Mouse (Mus musculus) hindbrain, embryonic 13.5 days (tissue): ENCODE measurements around the gene Ipmk. TPM values are rescaled to one million over a fixed set of nuclear protein-coding genes. Genes with fewer than 3 reads are reported as not detected.

Source experiments
- ATAC-seq: fragments of 200-750 bp; cut with Nextera tagmentation; 2 replicates; pipeline ENCODE4 v1.8.0; 2017; ENCODE audit warnings: moderate TSS enrichment; ENCODE audit not compliant: low FRiP score
- H3K27ac ChIP-seq: fragments of 300-500 bp; sonication (generic); 2 replicates; pipeline ENCODE4 v1.5.1; 2015; ENCODE audit warnings: inconsistent platforms, mild to moderate bottlenecking, moderate library complexity
- H3K27me3 ChIP-seq: fragments of 300-500 bp; sonication (generic); 2 replicates; pipeline ENCODE4 v1.6.1; 2015; ENCODE audit warnings: mild to moderate bottlenecking, inconsistent platforms
- H3K36me3 ChIP-seq: fragments of 300-500 bp; sonication (generic); 2 replicates; pipeline ENCODE4 v1.6.1; 2015; ENCODE audit warnings: mild to moderate bottlenecking, inconsistent platforms
- H3K4me1 ChIP-seq: fragments of 300-500 bp; sonication (generic); replicated peaks from 2 replicates; pipeline ENCODE4 v1.6.1; 2015; ENCODE audit warnings: inconsistent platforms
- H3K4me2 ChIP-seq: fragments of 300-500 bp; sonication (generic); 2 replicates; pipeline ENCODE4 v1.6.1; 2015; ENCODE audit warnings: inconsistent platforms, mild to moderate bottlenecking, moderate library complexity
- H3K4me3 ChIP-seq: fragments of 300-500 bp; sonication (generic); 2 replicates; pipeline ENCODE4 v1.5.1; 2015; ENCODE audit warnings: mild to moderate bottlenecking, inconsistent platforms
- H3K9ac ChIP-seq: fragments of 300-500 bp; sonication (generic); 2 replicates; pipeline ENCODE4 v1.6.1; 2015; ENCODE audit warnings: mild to moderate bottlenecking, inconsistent platforms
- H3K9me3 ChIP-seq: fragments of 300-500 bp; sonication (generic); 2 replicates; pipeline ENCODE4 v1.6.1; 2016; ENCODE audit warnings: inconsistent platforms
- WGBS: fragments of 180-500 bp; shearing (Covaris S2); methylation state at CpG from one replicate; pipeline ENCODE4 v1.1.7; 2015; 5-methylcytosine and 5-hydroxymethylcytosine counted together
- polyA plus RNA-seq: library from polyadenylated mRNA; unstranded; fragments of >200 nt; fragmentation: Nextera tagmentation; extraction: Ambion mirVana; gene quantifications from 2 replicates; pipeline ENCODE4 v1.2.1, GENCODE M21; 2015

Ipmk gene
- polyA plus RNA-seq, 1 experiment from 2014 or later: 16.9 TPM

DNA sequence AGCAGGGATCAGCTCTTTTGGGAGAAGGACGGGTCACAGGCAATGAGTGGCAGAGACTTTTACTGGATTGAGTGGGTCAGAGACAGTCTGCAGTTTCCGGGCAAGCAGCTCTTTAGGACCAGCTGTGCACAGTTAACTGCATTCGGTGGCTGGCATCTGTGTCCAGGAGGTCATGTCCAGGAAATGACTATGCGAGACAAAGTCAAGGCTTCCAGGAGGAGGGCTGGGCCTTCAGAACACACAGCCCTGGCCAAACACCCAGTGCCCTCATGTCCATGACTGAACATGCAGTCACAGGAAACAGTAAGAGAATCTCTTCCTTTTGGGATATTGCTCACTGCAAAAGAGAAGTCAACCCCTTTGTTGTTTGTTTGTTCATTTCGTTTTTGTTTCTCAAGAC lies 62.4 kb downstream of the Ipmk start:
- WGBS: 88% methylated on average over 5 of the region's 5 CpGs
- Histone ChIP-seq H3K4me2 (no peak overlapping the region), H3K4me3 (no peak overlapping the region), H3K4me1 (no peaks in the 10 kb centered on the region), H3K36me3 (no peaks in the 10 kb centered on the region), H3K9ac (no peak overlapping the region), H3K9me3 (no peaks in the 10 kb centered on the region), H3K27ac (no peak overlapping the region), H3K27me3 (no peaks in the 10 kb centered on the region)
- ATAC-seq: no peak

DNA sequence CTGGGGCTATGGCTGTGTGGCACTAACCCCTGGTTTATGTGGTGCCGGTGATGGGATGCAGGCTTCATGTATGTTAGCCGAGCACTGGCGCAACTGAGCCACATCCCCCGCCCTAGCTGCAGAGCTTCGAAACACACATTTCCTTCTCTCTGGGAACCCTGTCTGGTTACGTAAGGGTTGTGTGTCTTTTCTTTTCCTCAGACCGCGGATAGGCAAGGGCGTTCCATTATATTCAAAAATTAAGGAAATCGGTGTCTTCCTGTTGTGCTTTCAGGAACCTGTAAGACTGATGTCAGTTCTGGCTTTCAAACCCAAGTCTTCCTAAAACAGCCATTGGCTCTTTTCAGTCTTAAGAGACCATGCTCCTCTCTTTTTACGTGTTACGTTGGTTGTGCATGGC lies 65.8 kb downstream of the Ipmk start:
- no peaks in the 10 kb centered on the region for H3K9me3 ChIP-seq
- H3K9ac ChIP-seq: no peak overlapping the region
- H3K4me3 ChIP-seq: no peak overlapping the region
- H3K36me3 ChIP-seq: no peaks in the 10 kb centered on the region
- ATAC-seq: no peak
- no peak overlapping the region for H3K27ac ChIP-seq
- H3K4me2 ChIP-seq: no peak overlapping the region
- no peaks in the 10 kb centered on the region for H3K4me1 ChIP-seq
- no peaks in the 10 kb centered on the region for H3K27me3 ChIP-seq
- 89% methylated on average over 12 of the region's 12 CpGs for WGBS

DNA sequence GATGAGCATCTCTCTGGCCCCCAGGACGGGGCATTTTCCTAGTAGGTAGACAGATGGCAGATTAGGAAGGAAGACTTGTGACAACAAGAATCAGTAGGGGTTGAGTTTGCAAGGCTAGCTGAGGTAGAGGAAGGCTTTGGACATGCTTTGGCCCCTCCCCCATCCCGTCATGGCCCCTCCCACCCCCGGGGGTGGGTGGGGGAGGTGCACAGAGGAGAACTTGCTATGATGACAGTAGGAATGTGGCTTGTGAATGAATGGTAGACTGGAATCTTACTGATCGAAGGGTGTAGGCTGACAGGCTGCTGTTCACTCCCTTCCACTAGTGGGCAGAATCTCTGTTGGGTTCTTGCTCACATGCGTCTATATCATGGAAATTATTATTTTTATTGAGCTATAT lies 74.0 kb downstream of the Ipmk start:
- Histone ChIP-seq H3K27me3 (peaks cover 4% of the 10 kb centered on the region; the same call in 1 of the 2 replicates), H3K9me3 (no peaks in the 10 kb centered on the region), H3K36me3 (no peaks in the 10 kb centered on the region), H3K27ac (no peak overlapping the region), H3K4me1 (0 out of 2 replicates have a peak, but pooled peaks cover 2% of the 10 kb centered on the region), H3K9ac (no peak overlapping the region), H3K4me3 (no peak overlapping the region), H3K4me2 (no peak overlapping the region)
- WGBS: 66% methylated on average over 5 of the region's 5 CpGs
- no peak for ATAC-seq

DNA sequence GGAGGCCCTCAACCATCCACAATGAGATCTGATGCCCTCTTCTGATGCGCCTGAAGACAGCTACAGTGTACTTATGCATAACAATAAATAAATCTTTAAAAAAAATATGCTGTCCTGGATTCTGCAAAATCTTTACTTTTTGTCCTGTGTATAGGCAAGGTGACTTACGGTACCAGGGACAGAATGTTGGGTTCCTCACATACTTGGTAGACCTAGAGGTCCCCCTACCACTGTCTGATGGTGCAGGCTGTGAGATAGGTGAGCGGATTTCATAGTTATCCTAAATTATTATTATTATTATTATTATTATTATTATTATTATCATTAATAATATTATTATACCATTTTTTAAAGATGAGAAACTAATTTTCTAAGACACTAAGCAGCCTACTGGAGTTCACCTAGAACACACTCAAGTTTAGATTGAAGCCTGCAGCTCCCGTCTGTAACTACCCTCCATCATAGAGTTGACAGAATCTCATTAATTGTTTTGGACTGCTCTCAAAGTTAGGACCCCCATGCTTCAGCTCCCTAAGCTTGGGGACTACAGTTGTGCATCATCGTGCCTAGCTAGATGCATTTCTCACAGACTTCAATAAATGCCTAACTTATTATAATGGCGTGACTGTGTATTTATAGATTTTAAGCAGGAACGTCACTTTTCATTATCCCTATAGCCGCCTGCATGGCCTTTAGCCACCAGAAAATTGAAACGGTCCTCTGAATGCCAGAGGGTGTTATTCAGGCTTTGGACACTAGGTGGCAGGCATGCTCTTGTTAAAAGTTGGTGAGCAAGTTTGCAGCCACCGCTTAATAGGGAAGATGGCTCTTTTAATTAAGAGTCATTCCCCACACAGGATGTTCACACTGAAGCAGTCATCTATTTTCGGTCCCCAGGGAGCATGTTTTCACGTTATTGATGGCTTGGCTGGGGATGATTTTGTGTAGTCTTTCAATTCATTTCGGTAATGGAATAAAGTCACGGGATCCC lies 74.8 kb downstream of the Ipmk start:
- H3K4me3 ChIP-seq: no peak overlapping the region
- H3K9me3 ChIP-seq: no peaks in the 10 kb centered on the region
- H3K9ac ChIP-seq: no peak overlapping the region
- no peak overlapping the region for H3K27ac ChIP-seq
- WGBS: 38% methylated on average over 14 of the region's 14 CpGs
- no peak overlapping the region for H3K4me2 ChIP-seq
- peaks cover 2% of the 10 kb centered on the region; the same call in 1 of the 2 replicates for H3K4me1 ChIP-seq
- peaks cover 4% of the 10 kb centered on the region; the same call in 1 of the 2 replicates for H3K27me3 ChIP-seq
- no peaks in the 10 kb centered on the region for H3K36me3 ChIP-seq
- ATAC-seq: peak; percentile 60; the same call in 1 of the 2 replicates

DNA sequence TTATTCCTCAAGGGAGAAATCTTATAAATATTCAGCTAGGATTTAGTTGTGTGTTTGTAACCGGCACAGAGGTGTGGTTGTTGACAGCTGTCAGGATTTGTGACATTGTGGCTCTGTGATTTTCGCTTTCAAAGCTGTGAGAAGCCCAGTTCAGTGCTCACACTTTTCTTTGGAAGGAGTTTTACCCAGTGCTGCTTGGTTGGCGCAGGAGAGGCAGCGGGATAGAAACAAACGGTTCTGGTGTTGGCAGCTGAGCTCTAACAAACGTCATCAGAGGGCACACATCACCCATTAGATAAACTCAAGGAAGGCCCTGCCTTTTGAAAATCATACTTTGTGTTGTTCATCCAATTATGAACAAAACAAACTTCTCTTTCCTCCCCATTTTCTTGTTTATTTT lies 79.2 kb downstream of the Ipmk start:
- H3K4me1 ChIP-seq: peaks cover 2% of the 10 kb centered on the region; the same call in 1 of the 2 replicates
- 65% methylated on average over 6 of the region's 6 CpGs for WGBS
- H3K27ac ChIP-seq: no peak overlapping the region
- peaks cover 4% of the 10 kb centered on the region; the same call in 1 of the 2 replicates for H3K27me3 ChIP-seq
- ATAC-seq: no peak
- H3K9ac ChIP-seq: no peak overlapping the region; the same call in 1 of the 2 replicates
- H3K4me2 ChIP-seq: no peak overlapping the region
- no peak overlapping the region for H3K4me3 ChIP-seq
- H3K9me3 ChIP-seq: no peaks in the 10 kb centered on the region
- H3K36me3 ChIP-seq: no peaks in the 10 kb centered on the region

DNA sequence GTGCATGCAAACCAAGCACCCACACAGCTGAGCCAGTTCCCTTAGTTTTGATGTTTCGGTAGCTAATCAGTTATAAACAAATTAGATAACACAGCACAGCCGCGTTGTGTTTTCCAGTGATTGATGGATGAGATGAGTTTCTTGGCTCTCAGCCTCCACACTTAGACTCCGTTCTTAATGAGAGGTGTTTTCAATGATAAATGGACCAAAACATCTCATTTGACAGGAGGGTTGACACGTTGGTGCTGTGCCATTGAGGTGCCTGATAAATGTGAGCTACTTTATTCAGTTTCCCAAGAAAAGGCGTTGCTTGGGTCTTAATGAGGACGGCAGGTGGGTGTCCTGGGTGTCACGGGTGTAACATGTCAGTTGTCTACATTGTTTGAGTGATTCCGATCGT lies 79.8 kb downstream of the Ipmk start:
- WGBS: 61% methylated on average over 10 of the region's 10 CpGs
- H3K36me3 ChIP-seq: no peaks in the 10 kb centered on the region
- ATAC-seq: peak; percentile 32; the same call in 1 of the 2 replicates

DNA sequence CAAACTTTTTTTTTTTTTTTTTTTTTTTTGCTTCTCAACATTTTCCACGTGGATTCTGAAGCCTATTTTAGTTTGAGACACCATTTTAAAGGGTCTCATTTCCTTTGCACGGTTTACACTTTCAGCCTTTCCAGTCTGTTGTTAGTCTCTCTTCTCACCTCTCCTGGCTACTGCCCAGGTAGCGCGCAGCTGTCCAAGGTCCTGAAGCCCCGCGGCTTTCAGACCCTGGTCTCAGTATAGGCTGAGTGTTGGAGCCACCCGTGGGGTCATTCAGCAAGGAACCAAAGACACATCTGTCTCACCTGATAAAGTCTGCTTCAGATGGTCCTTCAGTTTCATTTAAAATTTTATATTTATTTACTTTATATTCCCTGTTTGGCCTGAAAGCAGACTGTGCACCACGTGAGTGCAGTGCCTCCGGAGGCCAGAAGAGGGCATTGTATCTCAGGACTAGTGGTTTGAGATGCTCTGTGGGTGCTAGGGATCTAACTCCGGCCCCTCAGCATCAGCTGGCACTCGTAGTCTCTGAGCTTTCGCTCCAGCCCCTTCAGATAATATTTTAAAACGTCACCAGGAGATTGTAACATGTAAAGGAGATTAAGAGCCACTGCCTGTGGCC lies 80.8 kb downstream of the Ipmk start:
- Histone ChIP-seq H3K4me2 (no peak overlapping the region), H3K4me1 (peaks cover 2% of the 10 kb centered on the region; the same call in 1 of the 2 replicates), H3K27me3 (peaks cover 4% of the 10 kb centered on the region; the same call in 1 of the 2 replicates), H3K36me3 (no peaks in the 10 kb centered on the region), H3K9me3 (no peaks in the 10 kb centered on the region), H3K27ac (no peak overlapping the region), H3K9ac (no peak overlapping the region), H3K4me3 (no peak overlapping the region)
- WGBS: 65% methylated on average over 13 of the region's 13 CpGs
- no peak for ATAC-seq

More for the DNA sequence above, 79.8 kb downstream of the Ipmk start:
- peaks cover 2% of the 10 kb centered on the region; the same call in 1 of the 2 replicates for H3K4me1 ChIP-seq
- no peak overlapping the region for H3K27ac ChIP-seq
- peaks cover 4% of the 10 kb centered on the region; the same call in 1 of the 2 replicates for H3K27me3 ChIP-seq
- H3K9ac ChIP-seq: no peak overlapping the region
- no peak overlapping the region for H3K4me2 ChIP-seq
- no peaks in the 10 kb centered on the region for H3K9me3 ChIP-seq
- no peak overlapping the region for H3K4me3 ChIP-seq

DNA sequence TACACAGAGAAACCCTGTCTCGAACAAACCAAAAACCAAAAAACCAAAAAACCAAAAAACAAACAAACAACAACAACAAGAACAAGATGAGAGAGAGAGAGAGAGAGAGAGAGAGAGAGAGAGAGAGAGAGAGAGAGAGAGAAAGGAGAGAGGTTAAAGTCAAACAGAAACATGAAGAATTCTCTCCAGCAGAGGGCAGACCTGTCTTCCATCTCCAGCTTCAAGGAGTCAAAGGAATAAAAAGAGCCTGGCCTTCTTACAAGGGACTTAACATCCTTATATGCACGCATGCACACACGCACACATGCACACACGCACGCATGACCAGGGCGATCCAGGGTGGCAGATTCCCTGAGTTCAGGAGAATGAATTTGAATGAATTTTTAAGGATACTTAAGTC lies 83.1 kb downstream of the Ipmk start:
- 95% methylated on average over 6 of the region's 6 CpGs for WGBS
- no peak for ATAC-seq
- Histone ChIP-seq H3K4me3 (no peak overlapping the region), H3K36me3 (no peaks in the 10 kb centered on the region), H3K4me1 (peaks cover 2% of the 10 kb centered on the region; the same call in 1 of the 2 replicates), H3K9me3 (no peaks in the 10 kb centered on the region), H3K9ac (no peak overlapping the region), H3K27me3 (no peaks in the 10 kb centered on the region), H3K4me2 (no peak overlapping the region), H3K27ac (no peak overlapping the region)

DNA sequence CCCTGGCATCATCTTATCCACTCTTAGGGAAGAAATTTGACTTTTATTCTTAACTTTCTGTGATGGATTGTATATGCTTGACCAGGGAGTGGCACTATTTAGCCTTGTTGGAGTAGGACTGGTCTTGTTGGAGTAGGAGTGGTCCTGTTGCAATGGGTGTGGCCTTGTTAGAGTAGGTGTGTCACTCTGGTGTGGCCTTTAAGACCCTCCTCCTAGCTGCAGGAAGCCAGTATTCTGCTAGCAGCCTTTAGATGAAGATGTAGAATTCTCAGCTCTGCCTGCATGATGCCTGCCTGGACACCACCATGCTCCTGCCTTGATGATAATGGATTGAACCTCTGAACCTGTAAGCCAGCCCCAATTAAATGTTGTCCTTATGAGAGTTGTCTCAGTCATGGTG lies 95.5 kb downstream of the Ipmk start:
- H3K4me1 ChIP-seq: no peaks in the 10 kb centered on the region
- H3K4me2 ChIP-seq: no peak overlapping the region
- H3K4me3 ChIP-seq: no peak overlapping the region
- H3K27me3 ChIP-seq: no peaks in the 10 kb centered on the region
- H3K36me3 ChIP-seq: no peaks in the 10 kb centered on the region
- H3K27ac ChIP-seq: no peak overlapping the region
- peaks cover 4% of the 10 kb centered on the region; the same call in 1 of the 2 replicates for H3K9me3 ChIP-seq
- no peak overlapping the region for H3K9ac ChIP-seq
- ATAC-seq: no peak

DNA sequence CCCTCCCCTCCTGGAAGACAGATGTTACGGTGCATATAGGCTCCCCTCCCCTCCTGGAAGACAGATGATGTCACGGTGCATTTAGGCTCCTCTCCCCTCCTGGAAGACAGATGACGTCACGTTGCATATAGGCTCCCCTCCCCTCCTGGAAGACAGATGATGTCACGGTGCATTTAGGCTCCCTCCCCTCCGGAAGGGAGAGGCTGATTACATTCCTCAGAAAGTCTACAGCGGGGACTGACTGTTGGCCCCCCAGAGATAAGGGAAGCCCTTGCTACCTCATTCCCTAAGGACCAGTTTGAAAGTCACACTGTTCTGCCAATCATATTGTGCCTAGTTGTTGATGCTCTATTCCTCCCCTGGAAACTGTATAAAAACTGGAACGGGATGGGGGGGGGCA lies 100.1 kb downstream of the Ipmk start:
- ATAC-seq: no peak
- no peak overlapping the region for H3K9ac ChIP-seq
- H3K27me3 ChIP-seq: no peaks in the 10 kb centered on the region
- H3K4me1 ChIP-seq: no peaks in the 10 kb centered on the region
- H3K9me3 ChIP-seq: no peaks in the 10 kb centered on the region
- H3K36me3 ChIP-seq: no peaks in the 10 kb centered on the region
- H3K4me2 ChIP-seq: no peak overlapping the region
- no peak overlapping the region for H3K4me3 ChIP-seq
- no peak overlapping the region for H3K27ac ChIP-seq
- WGBS: 61% methylated on average over 8 of the region's 8 CpGs

DNA sequence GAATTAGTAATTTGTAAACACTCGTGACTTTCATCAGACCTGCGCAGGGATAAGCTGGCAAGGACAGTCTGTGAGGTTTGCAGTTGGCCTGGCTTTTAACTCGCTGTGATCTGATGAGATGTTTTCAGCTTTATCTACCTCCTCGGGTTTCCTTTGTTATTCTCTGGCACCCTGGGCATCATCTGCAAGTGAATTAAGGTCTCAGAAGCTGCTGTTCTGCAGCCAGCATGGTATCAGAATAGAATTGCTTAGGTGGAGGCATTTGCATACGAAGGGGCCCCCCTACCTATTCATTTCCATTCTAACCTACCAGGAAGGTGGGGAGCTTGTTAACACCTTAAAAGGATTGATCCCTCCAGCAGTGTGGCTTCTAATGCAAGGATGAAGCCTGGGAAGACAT lies 100.7 kb downstream of the Ipmk start:
- Histone ChIP-seq H3K9me3 (no peaks in the 10 kb centered on the region), H3K27ac (no peak overlapping the region), H3K4me3 (no peak overlapping the region), H3K9ac (no peak overlapping the region), H3K36me3 (no peaks in the 10 kb centered on the region), H3K4me2 (no peak overlapping the region), H3K27me3 (no peaks in the 10 kb centered on the region), H3K4me1 (no peaks in the 10 kb centered on the region)
- ATAC-seq: no peak
- 73% methylated on average over 5 of the region's 5 CpGs for WGBS

DNA sequence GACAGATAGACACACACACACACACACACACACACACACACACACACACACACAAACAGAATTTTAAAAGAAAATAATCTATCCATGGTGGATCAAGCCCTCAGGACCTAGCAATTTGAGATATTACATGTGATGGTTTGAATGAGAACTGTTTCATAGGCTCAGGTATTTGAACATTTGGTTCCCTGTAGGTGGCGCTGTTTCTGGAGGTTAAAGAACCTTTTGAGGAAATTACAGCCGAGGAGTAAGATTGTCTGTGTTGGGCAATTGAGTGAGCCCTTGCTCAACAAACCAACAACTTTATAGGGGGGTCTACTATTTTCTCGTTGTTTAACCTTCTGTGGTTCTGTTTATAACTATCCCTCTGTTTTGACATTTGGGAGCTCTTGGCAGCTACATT lies 107.8 kb downstream of the Ipmk start:
- ATAC-seq: no peak
- H3K9me3 ChIP-seq: no peaks in the 10 kb centered on the region
- no peaks in the 10 kb centered on the region for H3K36me3 ChIP-seq
- H3K4me3 ChIP-seq: no peak overlapping the region
- H3K4me2 ChIP-seq: no peak overlapping the region
- no peak overlapping the region for H3K9ac ChIP-seq
- WGBS: 84% methylated on average over 3 of the region's 3 CpGs
- H3K4me1 ChIP-seq: no peaks in the 10 kb centered on the region
- H3K27me3 ChIP-seq: no peaks in the 10 kb centered on the region
- no peak overlapping the region for H3K27ac ChIP-seq
